Mouse (Mus musculus) embryonic facial prominence, embryonic 14.5 days (tissue): ENCODE measurements at regions not wholly inside any gene's neighbourhood (a gene's known extent, or its start where the extent isn't known, plus 50 kb on each side); places are given as distances from the start of the nearest gene placed in this dataset.

Experiments used
- ATAC-seq: fragments of 200-750 bp; cut with Nextera tagmentation; 2 replicates; pipeline ENCODE4 v1.8.0; 2017; ENCODE audit warnings: low read depth, moderate number of reproducible peaks, moderate TSS enrichment
- DNase-seq: peaks from one replicate; pipeline ENCODE4 v3.0.0-alpha.2; 2015; ENCODE audit warnings: low spot score
- H3K27ac ChIP-seq: fragments of 300-500 bp; sonication (generic); replicated peaks from 2 replicates; pipeline ENCODE4 v1.5.1; 2014; ENCODE audit warnings: low read depth, mild to moderate bottlenecking, low read length, moderate library complexity
- H3K27me3 ChIP-seq: fragments of 300-500 bp; sonication (generic); replicated peaks from 2 replicates; pipeline ENCODE4 v1.6.1; 2014; ENCODE audit warnings: low read length; ENCODE audit not compliant: control insufficient read depth, insufficient read depth
- H3K36me3 ChIP-seq: fragments of 300-500 bp; sonication (generic); 2 replicates; pipeline ENCODE4 v1.6.1; 2014; ENCODE audit warnings: low read length, mixed read lengths; ENCODE audit not compliant: control insufficient read depth, insufficient read depth
- H3K4me1 ChIP-seq: fragments of 300-500 bp; sonication (generic); 2 replicates; pipeline ENCODE4 v1.6.1; 2014; ENCODE audit warnings: antibody characterized with exemption, low read length; ENCODE audit not compliant: control insufficient read depth, insufficient read depth
- H3K4me2 ChIP-seq: fragments of 300-500 bp; sonication (generic); 2 replicates; pipeline ENCODE4 v1.6.1; 2014; ENCODE audit warnings: low read depth, mild to moderate bottlenecking, low read length, moderate library complexity, mixed read lengths
- H3K4me3 ChIP-seq: fragments of 300-500 bp; sonication (generic); 2 replicates; pipeline ENCODE4 v1.5.1; 2014; ENCODE audit warnings: low read depth, mild to moderate bottlenecking, low read length
- H3K9ac ChIP-seq: fragments of 300-500 bp; sonication (generic); 2 replicates; pipeline ENCODE4 v1.6.1; 2014; ENCODE audit warnings: low read depth, mild to moderate bottlenecking, low read length, moderate library complexity, mixed read lengths
- H3K9me3 ChIP-seq: fragments of 300-500 bp; sonication (generic); 2 replicates; pipeline ENCODE4 v1.6.1; 2016; ENCODE audit warnings: low read length; ENCODE audit not compliant: control insufficient read depth
- WGBS: fragments of 180-500 bp; shearing (Covaris S2); extraction: QIAGEN DNeasy Blood & Tissue Kit; methylation state at CpG from one replicate; pipeline ENCODE4 v1.1.7; 2014; 5-methylcytosine and 5-hydroxymethylcytosine counted together

- Histone ChIP-seq H3K36me3 (no peaks in the 10 kb centered on the region), H3K9me3 (no peaks in the 10 kb centered on the region), H3K4me3 (no peak overlapping the region), H3K4me2 (peak overlapping the region; percentile 39), H3K4me1 (peaks cover 5% of the 10 kb centered on the region; the same call in 1 of the 2 replicates), H3K27me3 (no peaks in the 10 kb centered on the region), H3K9ac (no peak overlapping the region), H3K27ac (no peak overlapping the region; the same call in 1 of the 2 replicates)
- ATAC-seq (peak; percentile 88), DNase-seq (peak; percentile 86)
- 23% methylated on average over 14 of the region's 14 CpGs for WGBS
Observed at GRCm38 (mm10) chr8:66777115-66777877, 80.3 kb downstream of the Npy1r start.

- no peak for ATAC-seq
Observed at GRCm38 (mm10) chr8:66779622-66780021, 80.4 kb upstream of the Naf1 start.

GRCm38 (mm10) chr8:66782656-66783055 is 77.4 kb upstream of the Naf1 start:
- H3K9me3 ChIP-seq = no peaks in the 10 kb centered on the region
- H3K4me3 ChIP-seq = no peak overlapping the region
- 0 out of 2 replicates have a peak, but pooled peaks cover 3% of the 10 kb centered on the region for H3K27me3 ChIP-seq
- no peak overlapping the region for H3K27ac ChIP-seq
- H3K4me1 ChIP-seq = no peaks in the 10 kb centered on the region
- DNase-seq = no peak
- ATAC-seq = no peak
- no peak overlapping the region for H3K4me2 ChIP-seq
- no peaks in the 10 kb centered on the region for H3K36me3 ChIP-seq
- no peak overlapping the region for H3K9ac ChIP-seq
- 64% methylated on average over 2 of the region's 2 CpGs for WGBS

More at GRCm38 (mm10) chr8:66779622-66780021, 80.4 kb upstream of the Naf1 start:
- Histone ChIP-seq H3K9me3 (no peaks in the 10 kb centered on the region), H3K4me3 (no peak overlapping the region), H3K36me3 (no peaks in the 10 kb centered on the region), H3K4me2 (no peak overlapping the region), H3K27ac (no peak overlapping the region), H3K27me3 (0 out of 2 replicates have a peak, but pooled peaks cover 3% of the 10 kb centered on the region), H3K4me1 (peaks cover 5% of the 10 kb centered on the region; the same call in 1 of the 2 replicates), H3K9ac (no peak overlapping the region)
- no peak for DNase-seq
- WGBS = 83% methylated on average over 1 of the region's 1 CpGs

GRCm38 (mm10) chr8:66785996-66786395 is 74.0 kb upstream of the Naf1 start:
- Histone ChIP-seq H3K4me3 (no peak overlapping the region), H3K9me3 (no peaks in the 10 kb centered on the region), H3K9ac (no peak overlapping the region), H3K4me1 (no peaks in the 10 kb centered on the region), H3K4me2 (no peak overlapping the region), H3K27me3 (0 out of 2 replicates have a peak, but pooled peaks cover 3% of the 10 kb centered on the region), H3K27ac (no peak overlapping the region), H3K36me3 (no peaks in the 10 kb centered on the region)
- DNase-seq = no peak
- 54% methylated on average over 3 of the region's 3 CpGs for WGBS
- no peak for ATAC-seq
